Mouse (Mus musculus): ENCODE measurements around the gene Nipsnap2. TPM values are rescaled to one million over a fixed set of nuclear protein-coding genes. Genes with fewer than 3 reads are reported as not detected.
"Not testable (repeated sequence)": the region's sequence is repeated elsewhere in the genome, so short reads cannot be mapped to it uniquely, and the experiment has no call there.

Gene Nipsnap2
- polyA plus RNA-seq, 1 experiment from 2014 or later: 119 TPM

DNA sequence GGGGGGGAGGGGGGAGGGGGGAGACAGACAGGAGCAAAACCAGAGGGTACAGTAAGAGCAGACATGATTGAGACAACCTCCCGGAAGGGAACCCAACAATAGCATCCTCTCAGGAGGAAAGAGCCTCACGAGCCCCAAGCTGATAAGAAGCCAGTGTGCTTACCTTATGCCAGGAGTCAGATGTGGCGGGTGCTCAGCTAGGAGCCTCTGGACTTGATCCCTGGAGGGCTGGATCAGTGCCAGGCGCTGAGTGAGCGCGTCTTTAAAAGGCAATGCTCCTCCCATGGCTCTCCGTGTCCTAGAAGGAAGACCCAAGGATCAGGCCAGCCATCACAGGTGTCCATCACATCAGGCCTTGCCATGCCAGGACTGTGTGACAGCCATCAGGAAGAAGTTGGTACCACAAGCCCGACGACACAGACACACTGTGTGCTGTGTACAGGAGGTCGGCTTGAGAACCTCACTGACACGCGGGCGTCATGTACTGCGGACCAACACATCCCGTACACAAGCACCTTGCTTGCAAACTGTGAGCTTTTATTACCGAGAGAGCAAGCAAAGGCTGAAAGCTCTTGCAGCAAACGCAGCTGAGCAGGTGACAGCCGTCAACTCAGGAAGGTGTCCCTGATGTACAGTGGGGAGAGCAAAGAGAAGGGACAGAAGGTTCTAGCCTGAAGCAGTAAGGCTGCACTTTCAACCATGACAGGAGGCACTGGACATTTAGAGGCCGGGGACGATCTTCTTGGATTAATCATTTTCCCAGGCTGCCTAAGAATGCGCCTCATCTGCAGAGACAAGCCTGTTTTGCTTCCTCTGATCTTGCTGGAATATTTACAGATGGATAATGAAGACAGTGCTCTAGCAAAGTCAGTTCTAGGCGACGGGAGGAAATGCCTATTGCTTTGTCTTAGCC lies 45.8 kb downstream of the Nipsnap2 start:
- WGBS: 89% methylated on average over 23 of the region's 23 CpGs
- H3K4me3 ChIP-seq: no peak overlapping the region
- no peaks in the 10 kb centered on the region for H3K27me3 ChIP-seq
- no peak overlapping the region for H3K27ac ChIP-seq
- H3K36me3 ChIP-seq: peaks cover 44% of the 10 kb centered on the region
- H3K4me2 ChIP-seq (replicated peaks): no peak overlapping the region
- H3K9me3 ChIP-seq: no peaks in the 10 kb centered on the region
- ATAC-seq (ENCODE audit: low FRiP score, low read depth): no peak
- H3K4me1 ChIP-seq: no peaks in the 10 kb centered on the region
- no peak overlapping the region for H3K9ac ChIP-seq

DNA sequence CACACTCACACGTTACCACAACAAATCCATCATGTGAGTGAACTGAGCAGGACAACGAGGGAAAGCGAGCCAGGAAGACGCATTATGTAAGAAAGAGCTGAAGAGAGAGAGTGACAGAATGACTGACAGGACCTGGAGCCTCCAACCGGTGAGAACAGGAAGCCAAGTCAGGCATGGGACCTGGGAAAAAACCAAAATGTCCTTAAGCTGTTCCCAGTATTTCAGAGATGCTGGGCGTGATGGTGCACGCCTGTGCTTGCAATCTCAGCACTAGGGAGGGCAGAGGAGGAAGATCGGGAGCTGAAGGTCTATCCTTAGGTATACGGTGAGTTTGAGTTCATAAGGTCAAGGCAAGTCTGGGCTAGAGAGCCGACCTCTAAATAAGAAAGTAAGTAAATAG lies 47.6 kb downstream of the Nipsnap2 start:
- 88% methylated on average over 10 of the region's 10 CpGs for WGBS
- Histone ChIP-seq H3K27ac (no peak overlapping the region), H3K9ac (no peak overlapping the region), H3K4me1 (no peaks in the 10 kb centered on the region), H3K9me3 (no peaks in the 10 kb centered on the region), H3K27me3 (no peaks in the 10 kb centered on the region), H3K36me3 (peaks cover 32% of the 10 kb centered on the region), H3K4me2 (replicated peaks) (no peak overlapping the region), H3K4me3 (no peak overlapping the region)
- no peak for ATAC-seq (ENCODE audit: low FRiP score, low read depth)

DNA sequence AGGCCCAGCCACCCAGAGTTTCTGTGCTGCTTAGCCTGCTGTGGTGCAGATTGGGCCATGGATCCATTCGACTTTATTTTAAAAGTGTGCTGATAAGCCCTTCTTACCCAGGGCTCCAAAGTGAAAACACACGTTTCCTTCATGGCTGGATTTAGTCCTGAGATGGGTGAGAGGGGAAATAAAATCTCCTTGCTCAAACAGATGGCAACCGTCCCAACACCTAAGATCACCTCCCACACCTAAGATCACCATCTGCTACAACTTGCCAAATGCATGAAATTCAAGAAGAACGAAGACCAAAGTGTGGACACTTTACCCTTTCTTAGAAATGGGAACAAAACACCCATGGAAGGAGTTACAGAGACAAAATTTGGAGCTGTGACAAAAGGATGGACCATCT lies 48.5 kb downstream of the Nipsnap2 start:
- not testable (repeated sequence) for ATAC-seq (ENCODE audit: low FRiP score, low read depth); H3K4me2 ChIP-seq (replicated peaks); H3K9ac ChIP-seq; H3K9me3 ChIP-seq; H3K4me1 ChIP-seq; H3K4me3 ChIP-seq; H3K27ac ChIP-seq; H3K27me3 ChIP-seq
- peaks cover 23% of the 10 kb centered on the region for H3K36me3 ChIP-seq
- WGBS: 68% methylated on average over 4 of the region's 4 CpGs

DNA sequence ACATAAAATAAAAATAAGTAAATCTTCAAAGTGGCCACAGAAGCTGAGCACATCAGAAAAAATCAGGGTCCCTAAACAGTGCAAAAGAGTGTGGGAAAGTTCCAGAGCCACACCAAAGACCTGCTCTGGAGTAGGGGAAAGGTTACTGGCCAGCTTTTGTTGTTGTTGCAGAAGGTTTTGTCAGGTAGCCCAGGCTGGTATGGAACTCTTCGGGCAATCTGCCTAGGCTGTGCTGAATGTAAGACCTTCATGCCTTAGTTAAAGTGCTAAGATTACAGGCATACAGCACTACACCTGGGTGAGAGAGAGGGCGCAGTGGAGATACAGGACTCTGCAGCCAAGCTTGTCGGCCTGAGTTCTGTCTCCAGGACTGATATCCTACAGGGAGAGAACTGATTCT lies 49.8 kb downstream of the Nipsnap2 start:
- Histone ChIP-seq H3K27me3 (no peaks in the 10 kb centered on the region), H3K9me3 (no peaks in the 10 kb centered on the region), H3K36me3 (peaks cover 16% of the 10 kb centered on the region), H3K4me3 (no peak overlapping the region), H3K27ac (no peak overlapping the region), H3K9ac (no peak overlapping the region), H3K4me1 (peaks cover 9% of the 10 kb centered on the region), H3K4me2 (replicated peaks) (no peak overlapping the region)
- 79% methylated on average over 3 of the region's 3 CpGs for WGBS
- no peak for ATAC-seq (ENCODE audit: low FRiP score, low read depth)

DNA sequence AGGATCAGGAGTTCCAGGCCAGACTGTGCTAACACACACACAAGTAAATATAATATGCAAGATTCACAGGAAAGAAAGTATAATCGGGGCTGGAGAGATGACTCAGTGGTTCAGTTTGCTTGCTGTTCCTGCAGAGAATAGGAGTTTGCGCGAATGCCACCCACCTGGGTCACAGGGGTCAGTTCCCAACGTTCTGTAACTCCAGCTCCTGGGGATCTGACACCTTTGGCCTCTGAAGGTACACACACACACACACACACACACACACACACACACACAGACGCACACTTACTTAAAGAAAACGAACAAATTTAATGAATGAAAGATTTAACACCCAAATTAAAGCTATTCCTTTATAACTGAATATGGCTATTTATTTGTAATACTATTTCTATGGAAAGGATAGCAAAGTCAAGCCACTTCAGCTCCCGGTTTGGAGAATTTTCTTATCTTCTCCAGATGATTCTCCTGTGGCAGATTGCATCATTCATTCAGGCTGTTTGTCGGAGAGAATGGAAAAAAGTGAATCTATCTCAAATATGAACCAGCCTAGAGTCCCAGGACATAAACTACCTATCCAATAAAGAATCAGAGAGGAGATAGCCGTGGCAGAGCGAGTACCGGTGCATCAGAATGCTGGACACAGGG lies 53.6 kb downstream of the Nipsnap2 start:
- peak overlapping the region; percentile 63 for H3K4me3 ChIP-seq
- no peaks in the 10 kb centered on the region; the same call in 1 of the 2 replicates for H3K36me3 ChIP-seq
- peak overlapping the region; percentile 86 for H3K4me2 ChIP-seq (replicated peaks)
- no peaks in the 10 kb centered on the region for H3K27me3 ChIP-seq
- ATAC-seq (ENCODE audit: low FRiP score, low read depth): no peak
- H3K4me1 ChIP-seq: peaks cover 15% of the 10 kb centered on the region
- H3K9me3 ChIP-seq: no peaks in the 10 kb centered on the region
- H3K27ac ChIP-seq: no peak overlapping the region
- H3K9ac ChIP-seq: peak overlapping the region; percentile 78
- WGBS: 38% methylated on average over 11 of the region's 11 CpGs

DNA sequence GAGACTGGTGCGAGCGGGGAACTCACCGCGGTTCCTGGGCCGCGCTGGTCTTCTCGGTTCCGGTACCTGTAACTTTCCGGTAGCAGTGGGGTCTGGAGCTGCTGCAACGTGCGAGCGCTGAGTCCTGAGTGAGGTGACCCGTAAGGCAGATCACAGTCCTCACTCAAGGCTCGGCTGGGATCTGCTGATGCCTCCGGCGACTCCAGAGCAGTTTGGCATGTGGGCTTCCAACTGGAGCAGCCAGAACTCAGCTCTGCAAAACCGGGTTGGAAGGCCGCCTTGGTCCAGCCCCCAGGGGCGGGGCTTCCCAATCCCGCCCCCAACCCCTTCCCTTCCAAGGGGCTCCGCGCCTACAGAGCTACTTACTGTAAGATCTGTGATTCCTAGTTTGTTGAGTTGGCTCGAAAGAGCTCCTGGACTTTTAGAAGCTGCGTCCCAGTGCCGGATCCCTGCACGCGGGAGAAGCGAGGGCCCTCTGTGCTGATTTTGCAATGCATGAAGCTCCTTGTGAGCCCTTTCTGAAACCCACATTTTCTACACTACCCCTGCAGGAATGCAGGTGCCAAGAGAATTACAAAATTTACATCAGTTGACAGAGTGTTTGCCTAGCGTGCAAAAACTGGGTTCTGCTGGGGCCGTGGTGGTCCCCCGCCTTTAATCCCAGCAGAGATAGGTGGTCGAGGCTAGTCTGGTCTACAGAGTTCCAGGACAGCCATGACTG lies 54.3 kb downstream of the Nipsnap2 start:
- Histone ChIP-seq H3K4me1 (peaks cover 15% of the 10 kb centered on the region), H3K9me3 (no peaks in the 10 kb centered on the region), H3K9ac (peak overlapping the region; percentile 78), H3K4me3 (peak overlapping the region; percentile 63), H3K27ac (peak overlapping the region; percentile 59), H3K36me3 (no peaks in the 10 kb centered on the region; the same call in 1 of the 2 replicates), H3K4me2 (replicated peaks) (peak overlapping the region; percentile 86), H3K27me3 (no peaks in the 10 kb centered on the region)
- ATAC-seq (ENCODE audit: low FRiP score, low read depth): peak; percentile 95
- WGBS: 1% methylated on average over 32 of the region's 32 CpGs

DNA sequence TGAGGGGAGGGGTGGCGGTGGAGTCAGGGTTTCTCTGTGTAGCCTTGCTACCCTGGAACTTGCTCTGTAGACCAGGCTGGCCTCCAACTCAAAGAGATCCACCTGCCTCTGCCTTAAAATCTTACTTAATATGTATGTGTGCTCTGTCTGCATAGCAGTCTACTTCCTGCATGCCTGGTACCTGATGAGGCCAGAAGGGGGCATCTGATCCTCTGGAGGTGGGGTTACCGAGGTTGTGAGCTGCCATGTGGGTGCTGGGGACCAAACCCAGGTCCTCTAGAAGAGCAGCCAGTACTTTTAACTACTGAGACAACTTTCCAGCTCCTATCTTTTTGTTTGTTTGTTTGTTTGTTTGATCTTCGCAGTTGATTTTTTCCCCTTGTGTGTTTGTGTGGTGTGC lies 55.3 kb downstream of the Nipsnap2 start:
- 85% methylated on average over 3 of the region's 3 CpGs for WGBS
- no peaks in the 10 kb centered on the region for H3K27me3 ChIP-seq
- H3K4me2 ChIP-seq (replicated peaks): no peak overlapping the region
- H3K4me1 ChIP-seq: peaks cover 15% of the 10 kb centered on the region
- H3K27ac ChIP-seq: no peak overlapping the region
- H3K36me3 ChIP-seq: no peaks in the 10 kb centered on the region; the same call in 1 of the 2 replicates
- H3K4me3 ChIP-seq: no peak overlapping the region
- H3K9me3 ChIP-seq: no peaks in the 10 kb centered on the region
- peak overlapping the region; percentile 78; the same call in 1 of the 2 replicates for H3K9ac ChIP-seq
- no peak for ATAC-seq (ENCODE audit: low FRiP score, low read depth)

DNA sequence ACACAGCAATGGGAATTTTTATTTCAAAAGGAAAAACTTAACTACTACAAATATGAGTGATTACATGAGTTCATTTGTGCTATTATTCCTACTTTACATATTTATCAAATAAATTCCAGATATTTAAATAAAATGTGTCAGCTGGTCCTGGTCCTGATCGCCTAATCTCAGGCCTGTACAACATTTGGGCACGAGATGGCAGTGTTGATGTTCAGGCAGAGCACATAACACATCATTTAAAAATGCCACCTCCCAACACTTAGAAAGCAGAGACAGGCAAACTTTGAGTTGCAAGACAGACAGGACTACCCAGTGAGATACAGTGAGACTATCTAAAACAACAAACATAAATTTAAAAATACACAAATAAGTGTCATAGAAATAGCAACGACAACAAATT lies 57.3 kb downstream of the Nipsnap2 start:
- Histone ChIP-seq H3K4me1 (peaks cover 19% of the 10 kb centered on the region), H3K4me2 (replicated peaks) (no peak overlapping the region), H3K27ac (no peak overlapping the region), H3K27me3 (no peaks in the 10 kb centered on the region), H3K9ac (no peak overlapping the region), H3K4me3 (no peak overlapping the region), H3K36me3 (no peaks in the 10 kb centered on the region), H3K9me3 (no peaks in the 10 kb centered on the region)
- 58% methylated on average over 3 of the region's 3 CpGs for WGBS
- no peak for ATAC-seq (ENCODE audit: low FRiP score, low read depth)

DNA sequence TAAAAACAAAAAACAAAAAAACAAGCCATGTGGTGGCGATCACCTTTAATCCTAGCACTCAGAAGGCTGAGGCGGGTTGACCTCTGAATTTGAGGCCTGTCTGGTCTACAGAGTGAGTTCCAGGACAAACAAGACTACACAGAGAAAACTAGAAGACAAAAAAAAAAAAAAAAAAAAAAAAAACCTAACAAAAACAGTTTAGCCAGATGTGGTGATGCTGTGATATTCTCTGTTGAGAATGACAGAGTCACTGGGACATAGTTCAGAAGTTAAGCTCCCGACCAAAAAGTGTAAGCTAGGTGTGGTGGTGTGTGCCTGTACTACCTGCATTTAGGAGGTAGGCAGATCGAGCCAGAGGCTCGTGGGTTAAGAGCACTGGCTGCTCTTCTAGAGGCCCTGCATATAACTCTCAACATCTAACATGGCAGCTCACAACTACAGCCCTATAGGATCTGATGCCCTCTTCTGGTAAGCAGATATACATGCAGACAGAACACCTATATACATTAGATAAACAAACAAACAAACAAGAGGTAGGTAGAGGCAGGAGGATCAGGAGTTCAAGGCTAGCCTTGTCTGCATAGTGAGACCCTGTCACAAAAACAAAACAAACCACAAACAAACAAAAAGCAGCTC lies 60.5 kb downstream of the Nipsnap2 start:
- no peak overlapping the region for H3K4me3 ChIP-seq
- peaks cover 20% of the 10 kb centered on the region for H3K36me3 ChIP-seq
- WGBS: 89% methylated on average over 5 of the region's 5 CpGs
- H3K9me3 ChIP-seq: no peaks in the 10 kb centered on the region
- no peak overlapping the region; the same call in 1 of the 2 replicates for H3K4me2 ChIP-seq (replicated peaks)
- ATAC-seq (ENCODE audit: low FRiP score, low read depth): no peak
- no peak overlapping the region for H3K27ac ChIP-seq
- no peaks in the 10 kb centered on the region for H3K27me3 ChIP-seq
- H3K9ac ChIP-seq: no peak overlapping the region
- H3K4me1 ChIP-seq: peaks cover 22% of the 10 kb centered on the region

DNA sequence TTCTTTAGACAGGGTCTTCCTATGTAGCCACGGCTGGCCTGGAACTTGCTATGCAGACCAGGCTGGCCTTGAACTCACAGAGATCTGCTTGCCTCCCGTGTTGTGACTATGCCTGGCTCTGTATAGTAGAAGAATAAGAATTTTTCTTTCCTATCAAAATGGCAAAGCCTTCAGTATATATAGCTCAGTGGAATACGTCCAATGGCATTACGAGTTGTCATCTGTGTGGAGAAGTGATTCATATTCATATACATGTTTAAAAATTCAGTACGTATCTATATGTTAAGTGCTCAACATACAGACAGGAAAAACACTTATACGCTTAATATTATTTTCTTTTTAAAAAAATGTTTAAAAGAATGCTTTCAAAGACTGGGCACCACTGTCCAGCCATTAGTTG lies 61.3 kb downstream of the Nipsnap2 start:
- Histone ChIP-seq H3K27ac (peak overlapping the region; percentile 99), H3K36me3 (peaks cover 26% of the 10 kb centered on the region), H3K9ac (peak overlapping the region; percentile 98), H3K27me3 (no peaks in the 10 kb centered on the region), H3K4me3 (peak overlapping the region; percentile 93), H3K4me2 (replicated peaks) (peak overlapping the region; percentile 66), H3K9me3 (no peaks in the 10 kb centered on the region), H3K4me1 (peaks cover 22% of the 10 kb centered on the region)
- no peak for ATAC-seq (ENCODE audit: low FRiP score, low read depth)
- 81% methylated on average over 6 of the region's 6 CpGs for WGBS

DNA sequence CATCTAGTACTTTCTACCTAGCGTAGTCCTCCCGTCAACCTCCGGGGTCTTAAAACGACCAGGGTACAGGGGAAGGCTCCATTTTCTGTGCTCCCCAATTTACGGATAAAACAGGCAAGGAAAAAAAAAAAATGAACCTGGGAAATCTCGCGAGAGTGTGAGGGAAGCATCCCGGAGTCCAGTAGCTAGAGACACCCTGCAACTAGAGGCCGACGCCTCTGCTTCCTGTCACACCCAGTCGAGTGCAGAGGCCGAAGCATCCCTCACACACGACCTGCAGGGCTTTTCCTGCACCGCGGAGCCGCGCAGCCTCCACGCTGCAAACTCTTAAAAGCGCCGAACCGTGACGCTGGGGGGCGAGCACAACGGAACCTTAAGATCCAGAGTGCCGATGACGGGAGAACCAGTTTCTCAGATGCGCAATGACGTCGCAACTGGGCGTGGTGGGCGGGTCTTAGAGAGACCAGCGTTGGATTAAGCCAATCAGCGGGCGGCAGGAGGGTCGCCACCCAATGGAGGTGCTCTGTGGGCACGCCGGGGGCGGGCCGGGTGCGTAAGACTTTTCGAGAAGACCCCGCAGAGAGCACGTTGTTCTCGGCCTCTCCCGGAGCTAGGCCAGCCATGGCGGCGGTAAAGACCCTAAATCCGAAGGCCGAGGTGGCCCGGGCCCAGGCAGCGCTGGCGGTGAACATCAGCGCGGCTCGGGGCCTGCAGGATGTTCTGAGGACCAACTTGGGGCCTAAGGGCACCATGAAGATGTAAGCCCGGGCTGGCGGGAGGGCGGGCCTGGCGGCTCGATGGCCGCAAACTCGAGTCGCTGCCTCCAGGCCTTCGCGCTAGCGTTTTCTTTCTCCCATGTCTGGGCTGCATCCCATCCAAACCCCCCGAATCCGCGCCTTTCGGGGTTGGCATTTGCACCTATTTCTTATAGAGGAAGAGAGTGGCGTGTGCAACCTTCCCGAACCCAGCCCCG lies 62.2 kb downstream of the Nipsnap2 start, which contains the start of gene Psph:
Psph (minus strand) TSS at position 632 of the 973 bp plus-strand sequence.
- ATAC-seq (ENCODE audit: low FRiP score, low read depth): peak; percentile 99
- Histone ChIP-seq H3K4me2 (replicated peaks) (peak within 1 kb of the TSS; percentile 84), H3K4me1 (peaks cover 22% of the 10 kb centered on the region), H3K27ac (peak within 1 kb of the TSS; percentile 99), H3K4me3 (peak within 1 kb of the TSS; percentile 93), H3K9me3 (no peaks in the 10 kb centered on the region), H3K27me3 (no peaks in the 10 kb centered on the region), H3K9ac (peak within 1 kb of the TSS; percentile 98), H3K36me3 (peaks cover 35% of the 10 kb centered on the region)
- under 1% methylated on average over 73 of the region's 73 CpGs for WGBS

Measured in limb, embryonic 13.5 days (tissue).